Mouse (Mus musculus) lung, embryonic 14.5 days (tissue): ENCODE results near the gene Thrap3. TPM values are rescaled to one million over a fixed set of nuclear protein-coding genes. Genes with fewer than 3 reads are reported as not detected.

Source experiments
- ATAC-seq: fragments of 200-750 bp; cut with Nextera tagmentation; 2 replicates; pipeline ENCODE4 v1.8.0; 2017; ENCODE audit warnings: mild to moderate bottlenecking, moderate TSS enrichment, moderate library complexity; ENCODE audit not compliant: insufficient read depth
- DNase-seq: peaks from one replicate; pipeline ENCODE4 v3.0.0-alpha.2; 2015
- H3K27ac ChIP-seq: fragments of 300-500 bp; sonication (generic); 2 replicates; pipeline ENCODE4 v1.5.1; 2014; ENCODE audit warnings: low read depth, mild to moderate bottlenecking, moderate library complexity
- H3K27me3 ChIP-seq: fragments of 300-500 bp; sonication (generic); 2 replicates; pipeline ENCODE4 v1.6.1; 2014; ENCODE audit warnings: low read length, control low read depth; ENCODE audit not compliant: insufficient read depth
- H3K36me3 ChIP-seq: fragments of 300-500 bp; sonication (generic); 2 replicates; pipeline ENCODE4 v1.6.1; 2014; ENCODE audit warnings: control low read depth; ENCODE audit not compliant: insufficient read depth
- H3K4me1 ChIP-seq: fragments of 300-500 bp; sonication (generic); 2 replicates; pipeline ENCODE4 v1.6.1; 2014; ENCODE audit warnings: antibody characterized with exemption, control low read depth; ENCODE audit not compliant: insufficient read depth
- H3K4me2 ChIP-seq: fragments of 300-500 bp; sonication (generic); 2 replicates; pipeline ENCODE4 v1.6.1; 2014; ENCODE audit warnings: mild to moderate bottlenecking
- H3K4me3 ChIP-seq: fragments of 300-500 bp; sonication (generic); 2 replicates; pipeline ENCODE4 v1.5.1; 2014; ENCODE audit warnings: low read depth, low read length
- H3K9ac ChIP-seq: fragments of 300-500 bp; sonication (generic); 2 replicates; pipeline ENCODE4 v1.6.1; 2014
- H3K9me3 ChIP-seq: fragments of 300-500 bp; sonication (generic); 2 replicates; pipeline ENCODE4 v1.6.1; 2016; ENCODE audit warnings: low read depth, low read length, control low read depth
- CTCF ChIP-seq: IDR thresholded peaks from 2 replicates; pipeline ENCODE4 v1.5.1; 2016; ENCODE audit warnings: antibody characterized with exemption, low read depth
- WGBS: fragments of 180-500 bp; shearing (Covaris S2); extraction: QIAGEN DNeasy Blood & Tissue Kit; methylation state at CpG from one replicate; pipeline ENCODE4 v1.1.7; 2014; 5-methylcytosine and 5-hydroxymethylcytosine counted together
- polyA plus RNA-seq: library from polyadenylated mRNA; unstranded; fragments of >200 nt; fragmentation: Nextera tagmentation; extraction: Ambion mirVana; gene quantifications from 2 replicates; pipeline ENCODE4 v1.2.1, GENCODE M21; 2014

Thrap3 gene
- polyA plus RNA-seq, 1 experiment from 2014 or later: 262 TPM

- Histone ChIP-seq H3K9me3 (no peaks in the 10 kb centered on the region), H3K27me3 (no peaks in the 10 kb centered on the region), H3K27ac (peak overlapping the region; percentile 95), H3K4me2 (peak overlapping the region; percentile 45), H3K4me1 (peaks cover 42% of the 10 kb centered on the region), H3K36me3 (peaks cover 47% of the 10 kb centered on the region), H3K9ac (no peak overlapping the region), H3K4me3 (no peak overlapping the region)
- DNase-seq: peak; percentile 89
- peak; percentile 81 for ATAC-seq
- WGBS: 20% methylated on average over 11 of the region's 11 CpGs
- TF ChIP-seq CTCF: no peak
Observed at GRCm38 (mm10) chr4:126130502-126130901, 72.1 kb downstream of the Thrap3 start.

GRCm38 (mm10) chr4:126123309-126124040 is 79.1 kb downstream of the Thrap3 start:
- WGBS: 62% methylated on average over 10 of the region's 10 CpGs
- peak overlapping the region; percentile 19 for H3K27ac ChIP-seq
- no peak overlapping the region for H3K4me3 ChIP-seq
- no peaks in the 10 kb centered on the region for H3K4me1 ChIP-seq
- H3K4me2 ChIP-seq: no peak overlapping the region
- no peak overlapping the region for H3K9ac ChIP-seq
- 0 out of 2 replicates have a peak, but pooled peaks cover 6% of the 10 kb centered on the region for H3K9me3 ChIP-seq
- 0 out of 2 replicates have a peak, but pooled peaks have one; percentile 41 for ATAC-seq
- peaks cover 43% of the 10 kb centered on the region for H3K36me3 ChIP-seq
- TF ChIP-seq CTCF: no peak
- H3K27me3 ChIP-seq: no peaks in the 10 kb centered on the region
- peak; percentile 20 for DNase-seq

GRCm38 (mm10) chr4:126120506-126120905 is 82.1 kb downstream of the Thrap3 start:
- no peak for ATAC-seq
- H3K4me2 ChIP-seq: no peak overlapping the region
- no peaks in the 10 kb centered on the region for H3K27me3 ChIP-seq
- WGBS: 92% methylated on average over 2 of the region's 2 CpGs
- no peak overlapping the region for H3K9ac ChIP-seq
- no peak overlapping the region for H3K27ac ChIP-seq
- no peak for TF ChIP-seq CTCF
- DNase-seq: no peak
- 0 out of 2 replicates have a peak, but pooled peaks cover 6% of the 10 kb centered on the region for H3K9me3 ChIP-seq
- H3K36me3 ChIP-seq: peaks cover 26% of the 10 kb centered on the region
- H3K4me3 ChIP-seq: no peak overlapping the region
- no peaks in the 10 kb centered on the region for H3K4me1 ChIP-seq

GRCm38 (mm10) chr4:126120052-126120451 is 82.5 kb downstream of the Thrap3 start:
- H3K27me3 ChIP-seq: no peaks in the 10 kb centered on the region
- H3K27ac ChIP-seq: no peak overlapping the region
- H3K4me3 ChIP-seq: no peak overlapping the region
- H3K4me2 ChIP-seq: no peak overlapping the region
- WGBS: 89% methylated on average over 5 of the region's 5 CpGs
- ATAC-seq: no peak
- no peak for TF ChIP-seq CTCF
- H3K36me3 ChIP-seq: peaks cover 21% of the 10 kb centered on the region
- DNase-seq: no peak
- no peaks in the 10 kb centered on the region for H3K4me1 ChIP-seq
- 0 out of 2 replicates have a peak, but pooled peaks cover 6% of the 10 kb centered on the region for H3K9me3 ChIP-seq
- H3K9ac ChIP-seq: no peak overlapping the region

GRCm38 (mm10) chr4:126119051-126119450 is 83.5 kb downstream of the Thrap3 start:
- Histone ChIP-seq H3K9me3 (0 out of 2 replicates have a peak, but pooled peaks cover 6% of the 10 kb centered on the region), H3K9ac (no peak overlapping the region), H3K4me3 (no peak overlapping the region), H3K27ac (no peak overlapping the region; the same call in 1 of the 2 replicates), H3K4me1 (no peaks in the 10 kb centered on the region), H3K27me3 (no peaks in the 10 kb centered on the region), H3K4me2 (no peak overlapping the region), H3K36me3 (peaks cover 12% of the 10 kb centered on the region; the same call in 1 of the 2 replicates)
- whole genome bisulfite sequencing: 83% methylated on average over 1 of the region's 1 CpGs
- no peak for DNase-seq
- no peak for ATAC-seq
- TF ChIP-seq CTCF: no peak

GRCm38 (mm10) chr4:126118651-126119050 is 83.9 kb downstream of the Thrap3 start:
- Histone ChIP-seq H3K27ac (no peak overlapping the region), H3K4me1 (no peaks in the 10 kb centered on the region), H3K4me2 (no peak overlapping the region), H3K36me3 (peaks cover 12% of the 10 kb centered on the region; the same call in 1 of the 2 replicates), H3K9ac (no peak overlapping the region), H3K9me3 (0 out of 2 replicates have a peak, but pooled peaks cover 6% of the 10 kb centered on the region), H3K4me3 (no peak overlapping the region), H3K27me3 (no peaks in the 10 kb centered on the region)
- WGBS: 80% methylated on average over 4 of the region's 4 CpGs
- TF ChIP-seq CTCF: no peak
- ATAC-seq: no peak
- DNase-seq: no peak

- Histone ChIP-seq H3K27me3 (no peaks in the 10 kb centered on the region), H3K27ac (peak overlapping the region; percentile 30; the same call in 1 of the 2 replicates), H3K9me3 (0 out of 2 replicates have a peak, but pooled peaks cover 6% of the 10 kb centered on the region), H3K4me1 (no peaks in the 10 kb centered on the region), H3K4me3 (no peak overlapping the region), H3K9ac (no peak overlapping the region), H3K4me2 (no peak overlapping the region), H3K36me3 (peaks cover 12% of the 10 kb centered on the region; the same call in 1 of the 2 replicates)
- DNase-seq (peak; percentile 42), ATAC-seq (no peak)
- WGBS: 67% methylated on average over 8 of the region's 8 CpGs
- TF ChIP-seq CTCF: no peak
Observed at GRCm38 (mm10) chr4:126117116-126117515, 85.4 kb downstream of the Thrap3 start.
